Mouse (Mus musculus) thymus, postnatal 36 days (tissue): ENCODE measurements around the gene Prepl.

Experiments
- DNase-seq, 2 experiments: peaks; one replicate each; pipeline ENCODE4 v3.0.0; 2022; ENCODE audit warnings: mixed read lengths in 2 of 2

Prepl gene

GRCm38 (mm10) chr17:85018794-85019193, 71.2 kb downstream of the Prepl start:
- DNase-seq, result no peak

DNA sequence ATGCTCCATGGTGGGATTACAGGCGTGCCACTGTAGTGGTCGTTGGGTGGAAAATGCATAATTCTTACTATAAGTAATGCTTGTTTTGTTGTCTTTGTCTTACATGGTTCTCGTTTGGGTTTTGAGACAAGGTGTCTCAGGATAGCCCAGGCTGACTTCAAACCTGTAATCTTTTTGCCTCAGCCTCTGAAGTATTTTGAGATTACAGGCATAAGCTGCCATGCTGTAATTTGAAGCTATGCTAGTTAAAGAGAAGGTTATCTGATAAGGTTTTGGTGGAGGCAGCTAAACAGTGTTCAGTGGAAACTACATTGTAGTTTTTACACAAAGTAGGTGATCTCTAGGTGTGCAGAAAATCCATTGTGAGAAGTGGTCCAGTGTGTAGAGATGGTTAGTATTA, 71.7 kb downstream of the Prepl start:
- no peak for DNase-seq

- DNase-seq, result no peak
Observed at GRCm38 (mm10) chr17:85014632-85015031, 75.4 kb downstream of the Prepl start.

- no peak for DNase-seq
Observed at GRCm38 (mm10) chr17:85013485-85013884, 76.6 kb downstream of the Prepl start.
